Comparison of ENCODE assay signal across 18 mouse cellular contexts in genomic region chr1:89189204-89189603, GRCm38 (mm10).
DNase-seq lines count a peak whose midpoint lies in the region; ATAC-seq and TF ChIP-seq lines count a peak whose summit lies in the region.
"Had no signal": no experiment of that assay in that cellular context is flagged by ENCODE, and none has a peak within 500 bp of the region (broad histone marks: within the 10 kb centered on the region; RNA-seq: fewer than 3 reads in every experiment).

No protein-coding gene starts in this region.

- H3K27ac ChIP-seq in heart, embryonic 10.5 days: peak overlapping the region; percentile 72
- H3K27ac ChIP-seq in neural tube, embryonic 11.5 days (ENCODE audit: low read depth, low read length): no peak overlapping the region
- H3K27ac ChIP-seq in neural tube, embryonic 15.5 days (replicated peaks): no peak overlapping the region
- H3K27ac ChIP-seq in stomach, postnatal 0 days (replicated peaks): no peak overlapping the region
- H3K27ac ChIP-seq: forebrain, embryonic 15.5 days; heart, embryonic 15.5 days; limb, embryonic 13.5 days; liver, embryonic 15.5 days had no signal

- H3K36me3 ChIP-seq in heart, embryonic 10.5 days: no peaks in the 10 kb centered on the region
- no peaks in the 10 kb centered on the region for H3K36me3 ChIP-seq in neural tube, embryonic 11.5 days (ENCODE audit: control insufficient read depth, insufficient read depth, low read length)
- H3K36me3 ChIP-seq in neural tube, embryonic 15.5 days: no peaks in the 10 kb centered on the region
- H3K36me3 ChIP-seq in stomach, postnatal 0 days (ENCODE audit: control insufficient read depth, insufficient read depth, low read length): no peaks in the 10 kb centered on the region
- H3K36me3 ChIP-seq: forebrain, embryonic 15.5 days; heart, embryonic 15.5 days; limb, embryonic 13.5 days; liver, embryonic 15.5 days had no signal

- no peak for TF ChIP-seq CTCF in stomach, postnatal 0 days (IDR thresholded peaks at IDR 0.05; ENCODE audit: low read depth)

- H3K4me3 ChIP-seq in heart, embryonic 10.5 days: no peak overlapping the region
- no peak overlapping the region for H3K4me3 ChIP-seq in neural tube, embryonic 11.5 days (ENCODE audit: low read depth, low read length)
- H3K4me3 ChIP-seq in neural tube, embryonic 15.5 days (replicated peaks): no peak overlapping the region
- H3K4me3 ChIP-seq in stomach, postnatal 0 days (ENCODE audit: low read depth, low read length): no peak overlapping the region
- H3K4me3 ChIP-seq: forebrain, embryonic 15.5 days; heart, embryonic 15.5 days; limb, embryonic 13.5 days; liver, embryonic 15.5 days; megakaryocyte, embryonic 14.5 days; myocyte had no signal

- H3K9ac ChIP-seq in neural tube, embryonic 11.5 days (ENCODE audit: low read length): no peak overlapping the region
- H3K9ac ChIP-seq in neural tube, embryonic 15.5 days (replicated peaks): no peak overlapping the region
- H3K9ac ChIP-seq in stomach, postnatal 0 days (ENCODE audit: low read length): no peak overlapping the region
- H3K9ac ChIP-seq: forebrain, embryonic 15.5 days; heart, embryonic 15.5 days; limb, embryonic 13.5 days; liver, embryonic 15.5 days had no signal

- no peak for ATAC-seq in neural tube, embryonic 11.5 days (ENCODE audit: insufficient read depth, low FRiP score, low TSS enrichment)
- ATAC-seq in neural tube, embryonic 15.5 days (ENCODE audit: low FRiP score): no peak
- peak; percentile 51; the same call in 1 of the 2 replicates for ATAC-seq in stomach, postnatal 0 days (ENCODE audit: low FRiP score, low TSS enrichment)
- ATAC-seq: forebrain, embryonic 15.5 days had no signal

- TF ChIP-seq EP300 in stomach, postnatal 0 days (optimal IDR thresholded peaks at IDR 0.05): no peak

- 59% methylated on average over 5 of the region's 5 CpGs for WGBS in heart, embryonic 10.5 days
- WGBS in neural tube, embryonic 11.5 days: 67% methylated on average over 5 of the region's 5 CpGs
- WGBS in neural tube, embryonic 15.5 days: 45% methylated on average over 5 of the region's 5 CpGs
- 81% methylated on average over 5 of the region's 5 CpGs for WGBS in stomach, postnatal 0 days

- H3K27me3 ChIP-seq in heart, embryonic 10.5 days (ENCODE audit: insufficient read depth, poor library complexity, severe bottlenecking): no peaks in the 10 kb centered on the region
- H3K27me3 ChIP-seq in neural tube, embryonic 11.5 days (ENCODE audit: control insufficient read depth, insufficient read depth, low read length): no peaks in the 10 kb centered on the region
- no peaks in the 10 kb centered on the region for H3K27me3 ChIP-seq in neural tube, embryonic 15.5 days (replicated peaks)
- H3K27me3 ChIP-seq in stomach, postnatal 0 days (ENCODE audit: control insufficient read depth, insufficient read depth, low read length): no peaks in the 10 kb centered on the region
- H3K27me3 ChIP-seq: forebrain, embryonic 15.5 days; heart, embryonic 15.5 days; limb, embryonic 13.5 days; liver, embryonic 15.5 days had no signal

- no peaks in the 10 kb centered on the region for H3K9me3 ChIP-seq in heart, embryonic 10.5 days
- H3K9me3 ChIP-seq in neural tube, embryonic 11.5 days (ENCODE audit: control insufficient read depth, low read length): no peaks in the 10 kb centered on the region
- H3K9me3 ChIP-seq in neural tube, embryonic 15.5 days (replicated peaks): no peaks in the 10 kb centered on the region
- no peaks in the 10 kb centered on the region for H3K9me3 ChIP-seq in stomach, postnatal 0 days (ENCODE audit: control insufficient read depth, low read length)
- H3K9me3 ChIP-seq: forebrain, embryonic 15.5 days; heart, embryonic 15.5 days; limb, embryonic 13.5 days; liver, embryonic 15.5 days; megakaryocyte, embryonic 14.5 days had no signal

- peaks cover 47% of the 10 kb centered on the region for H3K4me1 ChIP-seq in heart, embryonic 10.5 days
- no peaks in the 10 kb centered on the region for H3K4me1 ChIP-seq in neural tube, embryonic 11.5 days (ENCODE audit: control insufficient read depth, insufficient read depth, low read length)
- H3K4me1 ChIP-seq in neural tube, embryonic 15.5 days: peaks cover 4% of the 10 kb centered on the region
- no peaks in the 10 kb centered on the region for H3K4me1 ChIP-seq in stomach, postnatal 0 days (replicated peaks; ENCODE audit: control insufficient read depth, insufficient read depth)
- H3K4me1 ChIP-seq: liver, embryonic 15.5 days; megakaryocyte, embryonic 14.5 days had no signal

- no peak overlapping the region for H3K4me2 ChIP-seq in neural tube, embryonic 11.5 days (ENCODE audit: low read depth)
- no peak overlapping the region for H3K4me2 ChIP-seq in neural tube, embryonic 15.5 days
- no peak overlapping the region for H3K4me2 ChIP-seq in stomach, postnatal 0 days (replicated peaks; ENCODE audit: low read depth)
- H3K4me2 ChIP-seq: forebrain, embryonic 15.5 days; heart, embryonic 15.5 days; limb, embryonic 13.5 days; liver, embryonic 15.5 days had no signal

- DNase-seq in heart, embryonic 10.5 days (ENCODE audit: low spot score): no peak
- no peak for DNase-seq in heart, adult 18-20 months
- DNase-seq in kidney, postnatal 4 days: peak; percentile 18 to 43
- no peak for DNase-seq in kidney, adult 9 months
- peak; percentile 43 for DNase-seq in neural tube, embryonic 11.5 days (ENCODE audit: low spot score)
- DNase-seq in stomach, postnatal 0 days (ENCODE audit: low spot score): no peak
- no peak for DNase-seq in cerebellum, adult 11-12 months
- DNase-seq: cerebellum, adult 18-20 months; layer of hippocampus, adult 9-11 months; right cerebral cortex, postnatal 25 days; thymus, postnatal 4 days had no signal

Comparison
In these comparisons a context has a peak if more than half of its experiments do, and no peak if none do; other contexts are left out.
1. DNase-seq: peak in kidney, postnatal 4 days (2 of 2) and neural tube, embryonic 11.5 days (single experiment); none in heart, embryonic 10.5 days (single experiment), heart, adult 18-20 months (0 of 2), kidney, adult 9 months (single experiment), stomach, postnatal 0 days (single experiment) and cerebellum, adult 11-12 months (single experiment).